Mouse (Mus musculus) MEL (cell line): ENCODE data around the gene 2510002D24Rik.
A peak's percentile ranks its signal among the peaks of the same experiment; 100 is the strongest.

ENCODE experiments used
- CHD2 ChIP-seq: IDR thresholded peaks from 2 replicates; pipeline ENCODE4 v1.6.1; 2011; ENCODE audit warnings: low read length, improper control_type of control experiment
- CTCF ChIP-seq, 3 experiments: IDR thresholded peaks in 2 of 3; conservative IDR thresholded peaks in 1 of 3; 2 replicates each; pipeline ENCODE4 v1.5.1; 2011 to 2012; ENCODE audit warnings: low read length in 3 of 3, low read depth in 2 of 3, mild to moderate bottlenecking in 2 of 3, improper control_type of control experiment in 1 of 3, inconsistent platforms in 1 of 3, mixed read lengths in 1 of 3, moderate library complexity in 1 of 3; ENCODE audit not compliant: control insufficient read depth in 1 of 3, insufficient read depth in 1 of 3, poor library complexity in 1 of 3, severe bottlenecking in 1 of 3
- MAFK ChIP-seq: IDR thresholded peaks from 2 replicates; pipeline ENCODE4 v1.6.1; 2011; ENCODE audit warnings: low read depth, mild to moderate bottlenecking, low read length, improper control_type of control experiment, borderline replicate concordance
- POLR2A ChIP-seq, 2 experiments: IDR thresholded peaks; 2 replicates each; pipeline ENCODE4 v1.6.1; 2011 to 2012; ENCODE audit warnings: low read length in 2 of 2, mild to moderate bottlenecking in 2 of 2, control low read depth in 1 of 2, improper control_type of control experiment in 1 of 2, low read depth in 1 of 2, moderate library complexity in 1 of 2; ENCODE audit not compliant: control insufficient read depth in 1 of 2, insufficient read depth in 1 of 2, poor library complexity in 1 of 2
- RAD21 ChIP-seq: IDR thresholded peaks from 2 replicates; pipeline ENCODE4 v1.6.1; 2011; ENCODE audit warnings: mild to moderate bottlenecking, low read depth, low read length, improper control_type of control experiment
- RCOR1 ChIP-seq: IDR thresholded peaks from 2 replicates; pipeline ENCODE4 v1.6.1; 2012; ENCODE audit warnings: low read depth, mild to moderate bottlenecking, inconsistent platforms, low read length, improper control_type of control experiment
- TAL1 ChIP-seq: IDR thresholded peaks from 2 replicates; pipeline ENCODE4 v1.6.1; 2012; ENCODE audit warnings: mild to moderate bottlenecking, inconsistent platforms, low read length, moderate library complexity, mixed read lengths

DNA sequence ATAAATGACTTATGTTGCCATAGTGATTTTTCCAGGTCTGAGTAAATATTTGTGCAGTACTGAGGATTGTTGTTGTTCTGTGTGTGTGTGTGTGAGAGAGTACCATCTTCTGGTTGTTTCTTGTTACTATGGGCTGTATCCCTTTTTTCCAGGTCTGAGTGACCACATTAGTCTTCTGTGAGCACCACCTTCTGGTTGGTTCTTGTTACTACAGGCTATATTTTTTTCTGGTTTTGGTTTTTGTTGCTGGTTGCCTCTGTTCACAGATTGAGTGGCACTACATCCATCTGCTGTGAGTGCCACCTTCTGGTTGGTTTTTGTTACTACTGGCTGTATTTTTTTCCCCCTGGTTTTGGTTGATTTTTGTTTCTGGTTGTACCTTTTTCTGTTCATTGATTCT is 22.2 kb downstream of the 2510002D24Rik start:
- no peak for TF ChIP-seq MAFK
- no peak for TF ChIP-seq TAL1
- no peak for TF ChIP-seq RCOR1
- TF ChIP-seq CTCF (IDR thresholded peaks at IDR 0.05 in 2 of 3, conservative IDR thresholded peaks at IDR 0.05 in 1 of 3; ENCODE audit: control insufficient read depth in 1 of 3, insufficient read depth in 1 of 3, low read depth in 2 of 3, low read length in 3 of 3, poor library complexity in 1 of 3, severe bottlenecking in 1 of 3), result peak; percentile 18 to 84 (median 57); a peak in 5 of 6 replicates
- no peak for TF ChIP-seq POLR2A (IDR thresholded peaks at IDR 0.05; ENCODE audit: control insufficient read depth in 1 of 2, insufficient read depth in 1 of 2, low read depth in 1 of 2, low read length in 2 of 2, poor library complexity in 1 of 2)
- TF ChIP-seq CHD2, result no peak
- peak; percentile 76 for TF ChIP-seq RAD21
